Mouse (Mus musculus): ENCODE results near the gene Rce1. TPM values are rescaled to one million over a fixed set of nuclear protein-coding genes. Genes with fewer than 3 reads are reported as not detected.

Rce1 gene
- 10 to 100 TPM in 1 of 2 experiments, 1 to 10 TPM in 1; 9.1 to 10.3 TPM for total RNA-seq (2021)
- long read RNA-seq, experiment 1, partial matches to known transcripts = 2 of 14 reads
- long read RNA-seq, experiment 1, other reads (novel, unspliced or antisense) = 5 of 14 reads
- long read RNA-seq, experiment 2, partial matches to known transcripts = 2 of 10 reads
- long read RNA-seq, experiment 2, other reads (novel, unspliced or antisense) = 4 of 10 reads

DNA sequence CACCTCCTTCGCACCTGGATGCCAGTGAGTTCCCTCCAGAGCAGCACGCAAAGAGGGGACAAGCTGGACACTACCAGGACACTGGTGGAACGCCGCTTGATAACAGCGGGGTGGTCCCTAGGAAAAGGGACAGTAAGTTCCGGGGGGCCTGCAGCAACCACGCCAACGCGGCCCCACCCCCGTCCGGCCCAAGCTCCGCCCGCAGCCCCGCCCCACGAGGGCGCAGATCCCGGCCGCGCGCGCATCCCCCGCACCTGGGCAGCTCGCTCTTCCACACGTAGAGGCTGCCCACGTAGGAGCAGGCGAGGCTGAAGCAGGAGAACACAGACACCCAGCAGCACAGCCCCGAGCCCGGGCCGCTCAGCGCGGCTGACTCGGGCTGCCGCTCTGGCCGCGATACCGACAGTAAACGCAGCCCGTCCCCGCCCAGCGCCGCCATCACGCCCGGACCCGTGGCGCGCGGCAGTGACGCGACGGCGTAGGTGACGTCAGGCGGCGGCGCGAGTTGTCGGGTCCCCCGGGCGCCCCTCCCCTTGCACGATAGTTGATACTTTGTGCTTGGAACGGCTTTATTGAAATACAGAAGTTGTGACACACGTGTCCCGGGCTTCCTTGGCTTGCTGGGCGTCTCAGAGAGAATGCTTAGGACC lies at the start of gene Rce1:
Gene Rce1, minus strand, starts transcription at position 463 of the 650 bp plus-strand sequence.
- DNase-seq = peak; percentile 92 to 95

DNA sequence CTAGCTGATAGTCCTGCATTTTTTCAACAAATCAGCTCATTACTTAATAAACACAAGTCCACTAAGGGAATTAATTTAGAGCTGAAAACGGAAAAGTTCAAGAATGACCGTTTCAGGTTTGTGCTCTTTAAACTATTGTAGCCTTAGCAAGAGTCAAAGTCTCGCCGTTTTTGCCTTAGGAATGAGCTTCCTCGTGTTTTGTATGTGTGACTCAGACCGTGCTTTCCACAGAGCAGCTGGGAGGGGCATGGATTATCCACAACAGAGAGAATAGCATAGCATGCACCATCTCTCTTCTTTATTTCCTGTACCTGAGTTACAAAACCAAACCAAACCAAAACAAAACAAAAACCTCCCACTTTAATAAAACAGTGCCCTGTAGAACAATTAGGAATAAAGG lies 47.0 kb upstream of the Rce1 start:
- no peak for DNase-seq

DNA sequence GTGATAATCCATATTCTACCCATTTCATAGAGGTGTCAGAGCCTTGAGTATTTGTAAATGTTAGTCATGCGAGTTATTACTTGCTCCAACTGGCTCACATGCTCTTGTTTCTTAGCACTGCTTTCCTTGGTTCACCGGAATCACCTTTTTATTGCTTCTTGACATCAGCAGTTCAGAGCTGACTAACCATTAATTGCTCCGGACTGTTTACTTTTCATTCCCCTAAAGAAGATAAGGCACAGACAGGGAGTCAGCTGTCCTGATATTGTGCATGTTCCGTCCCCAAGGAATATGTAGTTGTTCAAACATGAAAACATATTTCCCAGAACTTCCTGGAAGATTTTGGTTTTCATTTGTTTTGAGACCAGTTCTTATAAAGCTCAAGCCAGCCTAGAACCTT lies 45.3 kb upstream of the Rce1 start:
- no peak for DNase-seq

DNA sequence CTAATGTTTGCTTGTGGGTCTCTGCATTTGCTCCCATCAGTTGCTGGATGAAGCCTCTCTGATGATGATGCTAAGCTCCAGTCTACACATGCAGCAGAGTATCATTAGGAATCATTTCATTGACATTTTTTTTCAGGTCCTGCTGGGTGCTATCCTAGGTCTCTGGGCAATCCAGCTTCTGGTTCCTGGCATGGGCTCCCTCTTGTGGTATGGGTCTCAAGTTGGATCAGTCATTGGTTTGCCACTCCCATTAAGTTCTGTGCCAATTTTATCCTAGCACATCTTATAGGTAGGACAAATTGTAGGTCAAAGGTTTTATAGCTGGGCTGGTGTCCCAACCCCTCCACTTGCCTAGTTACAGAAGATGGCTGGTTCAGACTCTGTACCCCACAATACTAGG lies 41.4 kb upstream of the Rce1 start:
- DNase-seq = no peak

DNA sequence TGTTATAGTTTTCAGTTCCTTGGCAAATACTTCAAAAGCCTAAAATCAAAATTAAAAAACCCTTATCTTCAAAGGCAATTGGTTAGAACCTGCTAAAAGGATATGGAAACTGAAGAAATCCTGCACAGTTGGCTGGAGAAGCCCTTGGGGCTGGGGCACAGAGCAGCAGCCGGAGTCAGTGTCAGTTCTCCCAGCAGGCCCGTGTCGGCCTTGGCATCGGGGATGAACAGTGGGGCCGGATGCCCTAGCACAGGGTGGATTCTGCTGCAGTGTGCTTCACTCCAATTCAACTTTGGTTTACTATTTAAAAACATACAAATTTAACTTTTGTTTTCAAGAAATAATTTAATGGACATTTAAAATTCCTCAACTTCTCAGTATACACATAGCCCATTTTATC lies 32.7 kb upstream of the Rce1 start:
- DNase-seq = no peak

DNA sequence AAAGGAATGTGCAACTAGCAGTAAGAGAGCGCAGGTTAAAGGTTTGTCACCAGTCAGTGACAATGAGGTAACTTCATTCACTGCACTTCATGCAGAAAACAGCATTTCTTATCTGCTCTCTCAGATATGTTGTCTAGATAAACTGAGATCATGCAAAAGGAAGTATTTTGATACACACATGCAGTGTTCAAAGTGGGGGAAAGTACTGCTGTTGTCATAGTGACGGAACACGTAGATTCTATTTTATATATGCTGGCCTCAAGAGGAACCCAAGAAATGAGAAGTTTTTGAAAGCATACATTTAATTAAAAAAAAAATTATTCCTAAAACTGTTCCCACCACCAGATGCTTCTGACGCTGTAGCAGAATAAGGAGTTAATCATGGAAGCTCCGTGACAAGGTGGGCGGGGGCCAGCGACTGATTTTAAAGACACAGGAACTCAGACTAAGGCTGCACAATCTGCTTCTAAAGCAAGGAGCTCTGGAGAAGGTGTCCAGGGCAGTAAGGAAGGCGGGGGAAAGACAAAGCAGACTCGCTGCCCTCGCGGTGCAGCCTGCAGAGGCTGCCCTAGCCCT lies 21.6 kb upstream of the Rce1 start:
- DNase-seq = no peak

DNA sequence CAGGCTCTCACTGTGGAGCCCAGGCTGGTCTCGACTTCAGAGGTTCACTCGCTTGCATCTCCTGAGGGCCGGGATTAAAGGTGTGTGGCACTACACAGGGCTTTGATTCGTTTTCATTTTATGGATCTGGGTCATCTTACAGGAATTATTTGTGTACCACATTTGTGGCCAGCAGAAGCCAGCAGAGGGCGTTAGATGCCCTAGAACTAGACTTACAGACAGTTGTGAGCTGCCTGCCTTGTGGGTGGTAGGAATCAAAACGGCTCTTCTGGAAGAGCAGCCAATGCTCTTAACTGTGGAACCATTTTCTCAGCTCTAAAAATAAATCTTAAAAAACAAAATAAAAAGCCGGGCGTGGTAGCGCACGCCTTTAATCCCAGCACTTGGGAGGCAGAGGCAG lies 18.8 kb upstream of the Rce1 start:
- no peak for DNase-seq

DNA sequence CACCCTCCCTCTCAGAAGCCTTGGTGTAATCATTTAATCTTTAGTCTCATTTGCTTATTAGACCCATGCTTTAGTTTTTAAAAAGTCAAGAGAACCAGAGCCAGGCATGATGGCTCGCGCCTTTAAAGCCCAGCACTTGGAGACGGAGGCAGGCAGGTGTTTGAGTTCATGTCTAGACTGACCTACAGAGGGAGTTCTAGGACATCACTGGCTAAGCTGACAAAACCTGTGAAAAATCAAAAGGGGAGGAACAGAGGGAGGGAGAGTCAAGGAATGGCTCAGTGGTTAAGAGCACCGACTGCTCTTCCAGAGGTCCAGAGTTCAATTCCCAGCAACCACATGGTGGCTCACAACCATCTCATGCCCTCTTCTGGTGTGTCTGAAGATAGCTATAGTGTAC lies 10.5 kb upstream of the Rce1 start:
- DNase-seq = no peak

DNA sequence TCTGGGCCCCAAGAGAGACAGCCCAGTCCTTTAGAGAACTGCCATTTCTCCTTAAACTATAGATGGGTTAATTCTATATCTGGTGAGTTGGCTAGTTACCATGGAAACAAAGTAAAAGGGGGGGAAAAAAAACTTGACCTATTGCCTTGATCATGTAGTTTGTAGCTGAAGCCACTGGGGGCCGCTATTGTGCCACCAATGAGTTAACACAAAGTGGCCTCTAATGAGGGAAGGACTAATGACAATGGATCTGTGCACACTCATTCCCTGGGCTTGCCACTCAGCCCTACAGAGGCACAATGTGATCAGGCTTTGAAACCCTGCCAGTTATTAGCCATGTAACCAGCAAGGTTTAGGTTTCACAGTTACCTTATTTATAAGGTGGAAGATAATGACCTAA lies 3.4 kb upstream of the Rce1 start:
- DNase-seq = peak; percentile 47 to 83

DNA sequence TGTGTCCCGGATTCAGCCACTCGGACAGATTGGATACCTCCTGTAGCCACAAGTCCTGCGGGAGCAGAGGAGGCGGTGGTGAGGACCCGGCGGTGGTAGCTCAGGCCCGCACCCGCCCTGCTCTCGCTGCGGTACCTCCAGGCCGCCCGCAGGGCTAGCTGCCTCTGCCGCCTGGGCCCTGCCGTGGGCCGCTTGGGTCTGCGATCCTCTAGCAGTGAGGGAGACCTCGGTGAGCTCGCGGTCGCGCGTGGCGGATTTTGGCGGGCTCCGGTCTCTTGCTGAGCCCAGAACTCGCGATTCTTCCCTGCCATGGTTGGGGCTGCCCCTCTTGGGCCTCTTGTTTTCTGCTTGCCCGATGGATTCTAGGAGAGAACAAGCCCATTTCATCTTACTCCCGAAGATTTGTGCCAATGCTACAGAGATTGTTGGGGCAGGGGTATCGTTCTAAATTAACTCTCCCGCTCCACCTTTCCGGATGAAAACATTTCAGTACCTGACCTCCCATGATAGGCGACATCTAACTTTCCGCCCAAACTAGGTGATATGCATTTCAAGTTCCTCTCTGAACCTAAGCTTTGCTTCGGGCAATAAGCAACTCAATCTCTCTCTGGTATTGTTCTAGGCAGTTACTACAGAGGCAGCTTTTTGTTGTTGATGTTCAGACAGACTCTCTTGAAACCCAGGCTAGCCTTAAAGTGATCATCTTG lies 541 bp upstream of the Rce1 start:
- no peak for DNase-seq

DNA sequence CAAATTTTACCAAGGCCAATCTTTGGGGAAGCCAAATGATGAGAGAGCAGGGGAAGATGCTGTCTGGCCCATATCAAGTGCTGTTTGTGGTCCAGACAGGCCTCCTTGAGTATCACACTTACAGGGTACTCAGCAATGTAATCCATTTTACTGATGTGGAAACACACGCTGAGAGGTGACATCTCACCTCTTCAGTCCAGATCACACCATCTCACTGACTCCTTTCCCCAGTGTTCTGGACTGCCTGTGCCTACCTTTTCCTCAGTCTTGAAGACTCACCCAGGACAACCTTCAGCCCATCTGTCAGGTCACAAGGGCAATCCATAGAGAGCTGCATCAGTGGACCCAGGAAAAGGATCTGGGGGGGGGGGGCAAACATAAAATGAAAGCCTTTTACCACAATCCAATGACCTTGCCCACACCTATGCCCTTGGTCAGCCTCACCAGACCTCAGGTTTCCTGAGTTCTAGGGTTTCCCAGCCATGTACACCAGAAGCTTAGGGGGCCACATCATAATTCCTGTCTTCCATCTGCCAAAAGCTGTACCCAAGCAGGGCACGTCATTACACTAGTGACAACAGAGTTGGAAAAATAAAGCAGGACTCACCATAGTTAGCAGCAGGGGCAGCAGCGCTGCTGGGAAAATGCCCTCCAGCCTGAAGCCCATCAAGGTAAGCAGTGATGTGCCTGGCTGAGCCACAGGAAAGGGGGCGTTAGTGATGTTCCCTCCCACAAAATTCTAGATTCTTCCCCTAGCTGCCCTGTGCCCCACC lies 849 bp downstream of the Rce1 start:
- no peak for DNase-seq

DNA sequence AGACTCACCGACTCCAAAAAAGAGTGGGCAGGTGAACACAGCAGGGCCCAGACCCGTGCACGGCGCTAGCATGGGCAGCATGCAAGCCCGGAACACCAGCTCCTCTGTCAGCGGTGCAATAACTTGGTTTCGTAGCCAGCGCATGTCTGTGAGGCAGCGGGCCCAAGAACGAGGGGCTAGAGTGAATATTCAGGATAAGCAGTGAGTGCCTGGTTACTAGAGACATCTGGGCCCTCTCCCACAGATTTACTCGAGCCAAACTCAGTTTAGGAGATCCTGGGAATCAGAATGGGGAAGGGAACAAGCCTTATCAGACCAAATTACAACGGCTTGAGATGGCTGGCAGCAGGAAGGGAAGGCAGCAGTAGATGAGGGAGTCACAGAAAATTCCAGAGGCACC lies 1.4 kb downstream of the Rce1 start:
- no peak for DNase-seq

DNA sequence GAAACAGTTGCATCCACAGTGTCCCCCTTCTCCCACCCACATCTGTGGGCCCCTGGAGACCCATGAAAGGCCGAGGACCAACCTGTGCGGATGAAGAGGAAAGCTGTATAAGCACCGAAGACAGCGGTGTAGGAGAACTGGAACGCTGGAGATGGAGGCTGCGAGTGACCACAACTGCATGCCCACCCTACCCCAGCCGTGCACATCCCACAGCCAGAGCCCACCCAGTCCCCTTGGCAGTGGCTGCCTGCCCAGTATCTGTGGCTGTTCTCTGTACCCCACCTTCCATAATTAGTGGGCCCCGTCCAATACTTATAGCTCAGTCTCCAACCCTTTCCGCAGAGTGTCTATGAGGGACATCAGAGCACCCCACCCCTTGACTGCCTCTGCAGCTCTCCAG lies 2.0 kb downstream of the Rce1 start:
- DNase-seq = no peak

DNA sequence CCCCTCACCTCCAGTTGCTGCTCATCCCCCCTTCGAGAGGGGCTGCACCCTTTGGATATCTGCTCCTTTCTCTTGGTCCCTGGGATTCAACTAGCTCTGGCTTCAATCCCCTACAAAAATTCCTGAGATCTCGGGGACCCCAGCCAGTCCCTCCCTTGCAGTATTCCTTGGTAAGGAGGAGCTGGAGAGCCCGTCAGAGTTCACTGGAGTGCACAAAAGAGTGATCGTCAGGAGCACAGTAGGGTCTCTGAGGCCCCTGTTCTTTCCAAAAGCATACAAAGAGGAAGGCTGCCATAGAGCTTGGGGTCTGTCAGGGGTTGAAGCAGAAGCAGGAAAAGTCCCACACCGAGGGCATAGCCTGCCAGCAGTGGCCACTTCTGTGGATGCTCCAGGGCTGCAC lies 2.7 kb downstream of the Rce1 start:
- DNase-seq = no peak

DNA sequence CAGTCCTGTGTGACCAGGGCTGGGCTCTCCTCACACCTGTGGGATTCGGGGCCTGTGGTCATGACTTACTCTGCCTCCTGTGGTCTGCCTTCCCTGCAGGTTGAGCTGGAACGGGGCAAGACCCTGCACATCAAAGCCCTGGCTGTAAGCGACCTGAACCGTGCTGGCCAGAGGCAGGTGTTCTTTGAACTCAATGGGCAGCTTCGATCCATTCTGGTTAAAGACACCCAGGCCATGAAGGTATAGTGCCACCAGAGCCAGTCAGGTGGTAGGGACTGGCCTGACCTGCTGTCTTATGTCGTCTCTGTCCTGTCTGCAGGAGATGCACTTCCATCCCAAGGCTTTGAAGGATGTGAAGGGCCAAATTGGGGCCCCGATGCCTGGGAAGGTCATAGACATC lies 4.7 kb downstream of the Rce1 start:
- DNase-seq = no peak

DNA sequence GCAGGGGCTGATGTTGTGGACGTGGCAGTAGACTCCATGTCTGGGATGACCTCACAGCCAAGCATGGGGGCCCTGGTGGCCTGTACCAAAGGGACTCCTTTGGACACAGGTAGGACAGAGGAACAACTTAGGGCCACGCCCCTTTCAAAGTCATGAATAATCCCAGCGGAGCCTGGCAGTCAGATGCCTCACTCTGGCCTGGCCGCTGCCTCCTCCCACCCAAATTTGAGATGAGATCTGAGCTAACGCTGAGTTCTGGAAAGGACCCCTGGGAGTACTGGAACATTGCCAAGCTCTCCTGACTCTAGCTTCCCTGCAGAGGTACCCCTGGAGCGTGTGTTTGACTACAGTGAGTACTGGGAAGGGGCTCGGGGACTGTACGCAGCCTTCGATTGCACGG lies 6.0 kb downstream of the Rce1 start:
- DNase-seq = no peak

DNA sequence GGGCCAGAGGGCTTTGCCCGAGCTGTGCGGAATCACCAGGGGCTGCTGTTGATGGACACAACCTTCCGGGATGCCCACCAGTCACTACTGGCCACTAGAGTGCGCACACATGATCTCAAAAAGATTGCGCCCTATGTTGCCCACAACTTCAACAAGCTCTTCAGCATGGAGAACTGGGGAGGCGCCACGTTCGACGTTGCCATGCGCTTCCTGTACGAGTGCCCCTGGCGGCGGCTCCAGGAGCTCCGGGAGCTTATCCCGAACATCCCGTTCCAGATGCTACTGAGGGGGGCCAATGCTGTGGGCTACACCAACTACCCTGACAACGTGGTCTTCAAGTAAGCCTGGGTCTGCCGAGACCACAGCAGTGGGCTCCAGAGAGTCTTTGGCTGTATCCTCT lies 7.3 kb downstream of the Rce1 start:
- no peak for DNase-seq

DNA sequence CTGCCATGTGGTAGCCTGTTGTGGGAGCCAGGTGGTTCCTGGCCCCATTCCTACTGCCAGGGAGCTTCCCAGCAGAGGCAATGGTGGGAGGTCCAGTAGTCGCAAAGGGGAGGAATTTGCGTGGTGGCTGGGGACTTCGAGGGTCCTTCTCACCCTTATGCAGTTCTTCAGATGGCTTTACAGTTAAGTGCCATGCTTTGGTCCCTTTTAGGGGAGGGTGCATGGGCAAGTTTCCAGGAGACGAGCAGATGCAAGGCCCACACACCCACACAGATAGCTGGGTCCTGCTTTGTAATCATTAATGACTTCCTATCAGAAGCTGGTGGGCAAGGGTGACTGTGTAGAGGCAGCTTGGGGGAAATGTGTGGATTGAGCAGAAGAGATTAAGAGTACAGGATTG lies 8.9 kb downstream of the Rce1 start:
- no peak for DNase-seq

DNA sequence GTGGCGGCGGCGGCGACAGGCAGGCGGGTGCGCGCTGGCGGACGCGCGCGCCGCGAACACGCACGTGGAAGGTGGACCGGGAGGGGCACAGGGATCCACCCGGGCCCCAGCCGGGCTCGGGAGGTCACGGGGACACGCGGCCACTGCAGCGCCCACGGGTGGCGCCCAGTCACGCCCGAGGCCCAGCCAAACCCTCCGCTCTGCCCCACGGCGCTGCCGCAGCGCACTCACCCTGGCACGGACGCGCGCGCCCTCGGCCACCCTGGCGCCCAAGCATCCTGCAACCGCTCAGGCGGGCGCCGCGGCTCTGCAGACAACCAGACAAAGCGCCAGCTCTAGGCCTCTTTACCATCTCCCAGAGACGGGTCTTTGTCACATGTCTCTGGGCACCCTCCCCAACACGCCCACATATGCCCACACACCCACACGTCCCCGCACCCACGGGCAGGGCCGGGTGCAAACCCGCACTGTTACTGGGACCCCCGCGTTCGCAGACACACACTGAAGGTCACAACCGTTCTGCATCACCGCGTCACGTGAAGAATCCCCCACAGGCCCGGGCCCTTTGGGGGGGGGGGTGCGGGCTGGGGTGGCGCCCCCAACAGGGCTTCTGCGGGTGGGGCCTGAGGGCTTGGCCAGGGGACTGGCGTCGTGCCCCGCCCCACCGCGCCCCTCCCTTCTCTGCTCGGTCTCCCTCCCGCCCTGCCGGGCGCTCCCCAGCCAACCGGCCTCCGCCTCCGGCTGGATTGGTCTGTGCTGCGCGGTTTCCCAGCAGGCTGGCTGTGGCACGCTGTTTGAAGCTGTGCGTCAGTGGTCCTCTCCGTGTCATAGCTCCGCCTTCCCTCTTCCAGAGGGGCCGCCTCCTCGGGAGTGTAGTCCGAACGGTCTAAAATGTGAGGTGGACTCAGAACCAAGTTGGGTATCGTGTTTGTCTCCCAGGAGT lies 10.0 kb downstream of the Rce1 start, which contains the start of gene Lrfn4:
Gene Lrfn4, minus strand, starts transcription at position 517 of the 943 bp plus-strand sequence.
- DNase-seq = peak; percentile 83 to 91

DNA sequence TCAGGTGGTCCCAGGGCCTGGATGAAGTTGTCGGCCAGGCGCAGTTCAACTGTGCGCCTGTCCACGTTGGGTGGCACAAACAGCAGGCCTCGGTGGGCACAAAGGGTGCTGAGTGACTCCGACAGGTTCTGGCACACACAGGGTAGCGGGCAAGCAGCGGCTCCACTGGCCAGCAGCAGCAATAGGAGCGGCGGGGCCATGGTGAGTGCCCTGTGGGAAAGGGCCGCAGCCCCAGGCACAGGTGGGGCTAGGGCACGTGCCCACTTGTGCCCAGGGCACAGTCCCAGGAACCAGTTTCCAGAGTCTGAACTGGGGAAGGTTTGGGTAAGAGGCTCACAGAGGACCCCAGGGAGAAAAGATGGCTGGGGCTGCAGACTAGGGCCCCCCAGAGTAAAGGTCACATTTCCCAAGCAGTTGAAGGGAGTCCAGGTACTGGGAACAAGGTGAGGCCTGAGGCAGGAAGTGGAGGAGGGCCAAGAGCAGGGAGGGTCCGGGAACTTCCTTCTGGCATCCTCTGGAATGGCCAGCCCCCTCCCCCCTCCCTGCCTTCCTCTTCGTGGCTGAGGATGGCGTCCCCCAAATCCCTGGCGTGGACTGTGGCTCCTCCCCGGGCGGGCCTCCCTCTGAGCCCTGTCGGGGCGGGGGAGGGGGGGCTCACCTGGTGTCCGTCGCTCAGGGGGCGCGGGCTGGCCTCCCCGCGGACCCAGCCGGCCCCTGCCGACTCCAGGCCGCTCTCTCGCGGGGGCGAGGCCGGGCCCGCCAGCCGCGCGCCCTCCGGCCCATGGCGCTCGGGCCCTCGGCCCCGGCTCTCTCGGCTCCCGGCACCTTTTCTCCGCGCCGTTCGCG lies 10.9 kb downstream of the Rce1 start:
- DNase-seq = no peak
